Mouse (Mus musculus): ENCODE data around the gene Mfng.

DNA sequence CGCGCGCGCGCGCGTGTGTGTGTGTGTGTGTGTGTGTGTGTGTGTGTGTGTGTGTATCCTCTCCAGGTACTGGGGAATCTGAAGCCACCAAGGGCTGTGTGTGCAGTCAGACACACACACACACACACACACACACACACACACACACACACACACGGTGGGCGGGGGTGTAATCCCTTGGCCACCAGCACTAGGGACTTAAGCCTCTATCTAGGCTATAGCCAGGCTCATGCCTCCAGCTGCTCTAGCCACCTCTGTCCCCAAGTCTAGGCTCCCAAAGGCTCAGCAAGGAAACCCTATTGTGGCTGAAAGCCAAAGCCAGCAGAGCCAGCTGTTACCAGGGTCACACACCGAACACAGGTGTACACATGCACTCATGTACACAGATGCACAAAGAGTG, 30.4 kb downstream of the Mfng start:
- TF ChIP-seq CTCF (IDR thresholded peaks at IDR 0.05; ENCODE audit: insufficient read depth, low read length) (no peak), POLR2A (IDR thresholded peaks at IDR 0.05; ENCODE audit: borderline replicate concordance, extremely low read depth, low read depth, low read length) (no peak)

Data from lung, adult 2 months (tissue).